Mouse (Mus musculus) cortical plate, adult 2 months (tissue): Measurements from ENCODE around the gene Krt27.

ENCODE experiments used
- CTCF ChIP-seq: fragments of 200-500 bp; IDR thresholded peaks from 2 replicates; pipeline ENCODE4 v1.5.1; 2011; ENCODE audit warnings: mild to moderate bottlenecking, control low read depth, low read length; ENCODE audit not compliant: insufficient read depth; ENCODE audit errors: extremely low read depth
- POLR2A ChIP-seq: fragments of 200-500 bp; IDR thresholded peaks from 2 replicates; pipeline ENCODE4 v1.6.1; 2011; ENCODE audit warnings: mild to moderate bottlenecking, low read length, control low read depth; ENCODE audit not compliant: insufficient read depth; ENCODE audit errors: extremely low read depth

DNA sequence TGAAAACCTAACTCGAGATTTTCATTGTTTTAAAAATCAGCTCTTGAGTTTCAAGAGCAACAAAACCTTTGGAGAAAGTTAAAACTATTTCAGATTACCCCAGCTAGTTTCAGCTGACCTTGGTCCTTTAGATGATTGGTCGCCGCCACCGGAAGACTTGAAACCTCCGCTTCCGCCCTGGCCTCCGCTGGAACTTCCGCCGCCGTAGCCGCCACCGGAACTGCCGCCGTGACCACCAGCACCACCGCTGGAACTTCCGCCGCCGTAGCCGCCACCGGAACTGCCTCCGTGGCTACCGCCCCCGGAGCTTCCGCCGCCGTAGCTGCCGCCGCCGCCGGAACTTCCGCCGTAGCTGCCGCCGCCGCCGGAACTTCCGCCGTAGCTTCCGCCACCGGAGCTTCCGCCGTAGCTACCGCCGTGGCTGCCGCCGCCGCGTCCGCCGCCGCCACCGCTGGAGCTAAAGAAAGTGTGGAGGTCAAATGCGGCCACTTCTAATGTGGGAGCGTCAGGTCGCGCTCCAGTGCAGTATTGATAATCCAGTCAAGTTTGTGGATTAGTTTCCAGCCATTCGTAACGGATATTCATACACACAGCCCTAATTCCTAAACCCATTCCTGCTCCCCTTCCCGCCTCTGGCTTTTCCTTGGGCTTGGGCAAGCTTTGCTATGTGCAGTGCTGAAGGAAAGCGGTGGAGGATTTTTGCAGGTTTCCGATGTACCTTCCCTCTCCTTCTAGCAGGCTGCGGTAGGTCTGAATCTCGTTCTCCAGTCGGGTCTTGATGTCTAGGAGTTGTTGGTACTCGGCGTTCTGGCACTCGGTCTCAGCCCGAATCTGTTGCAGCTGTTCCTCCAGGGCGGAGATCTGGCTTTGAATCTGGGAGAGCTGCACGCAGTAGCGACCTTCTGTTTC lies 35.2 kb upstream of the Krt27 start:
- TF ChIP-seq POLR2A (0 out of 2 replicates have a peak, but pooled peaks have one; percentile 15), CTCF (no peak)
